Mouse (Mus musculus) heart, postnatal 36 days (tissue): Measurements from ENCODE around the gene Htr6. TPM values are rescaled to one million over a fixed set of nuclear protein-coding genes. Genes with fewer than 3 reads are reported as not detected.
A peak's percentile ranks its signal among the peaks of the same experiment; 100 is the strongest.

Source experiments
- DNase-seq, 2 experiments: peaks; one replicate each; pipeline ENCODE4 v3.0.0; 2021 to 2022
- intact Hi-C: fragments of 180-260 bp; cut with DNase I; formaldehyde crosslinking; loops from one replicate; pipeline ENCODE4 v1.15.1; 2025
- total RNA-seq, 2 experiments: library from RNA; stranded (reverse); gene quantifications; 2 replicates each; pipeline ENCODE4 v1.2.3; 2021

Htr6 gene
- not detected for total RNA-seq

DNA sequence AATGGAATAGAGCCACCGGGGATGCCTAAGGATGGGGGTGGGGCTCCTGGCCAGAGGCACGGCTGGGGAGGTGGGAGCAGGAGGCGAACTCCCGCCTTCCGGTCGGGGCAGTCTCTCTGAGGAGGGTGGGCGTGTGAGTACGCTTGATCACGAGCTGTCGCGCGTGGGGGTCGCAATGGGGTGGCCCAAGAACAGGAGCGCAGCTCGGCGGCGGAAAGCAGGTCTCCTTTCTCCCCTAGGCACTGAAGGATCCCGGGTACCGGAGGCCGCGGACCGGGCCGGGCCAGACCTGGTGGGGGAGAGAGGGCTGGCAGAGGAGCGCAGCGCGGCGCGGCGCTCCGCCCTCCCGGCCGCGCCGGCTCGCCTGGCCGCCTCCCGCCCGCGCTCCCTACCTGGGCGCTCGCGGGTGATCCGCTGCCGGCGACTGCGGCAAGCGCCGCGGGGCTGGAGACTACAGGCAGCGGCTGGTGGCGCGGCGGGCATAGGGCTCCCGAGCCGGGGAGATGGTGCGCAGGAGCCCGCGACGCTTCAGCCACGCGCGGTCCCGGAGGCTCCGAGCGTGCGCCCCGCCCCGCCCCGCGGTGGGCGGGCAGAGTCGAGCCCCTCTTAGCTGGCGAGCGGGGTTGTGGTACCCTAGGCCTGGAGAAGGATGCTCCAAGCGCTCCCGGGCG is at the start of gene Htr6:
Gene Htr6 (minus strand): TSS at position 530 of the 671 bp plus-strand sequence.
- intact Hi-C loops = no loop called here
- DNase-seq = no peak

DNA sequence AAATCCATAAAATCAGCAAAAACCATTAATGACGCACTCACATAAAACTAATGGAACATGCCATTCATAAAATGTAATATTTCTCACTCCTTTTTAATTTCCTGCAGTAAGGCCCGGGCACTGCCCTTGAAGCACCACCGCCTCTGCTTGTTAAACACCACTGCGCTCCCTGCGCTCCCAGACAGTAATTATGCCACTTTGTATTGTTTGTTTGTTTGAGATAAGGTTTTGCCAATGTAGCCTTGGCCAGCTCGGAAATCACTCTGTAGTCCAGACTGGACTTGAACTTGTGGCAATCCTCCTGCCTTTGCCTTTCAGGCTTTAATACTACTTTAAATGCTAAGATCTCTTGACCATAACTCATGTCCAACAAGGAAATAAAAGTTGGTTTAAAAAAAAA is 49.6 kb upstream of the Htr6 start:
- DNase-seq = no peak
- intact Hi-C loops = no loop called here

DNA sequence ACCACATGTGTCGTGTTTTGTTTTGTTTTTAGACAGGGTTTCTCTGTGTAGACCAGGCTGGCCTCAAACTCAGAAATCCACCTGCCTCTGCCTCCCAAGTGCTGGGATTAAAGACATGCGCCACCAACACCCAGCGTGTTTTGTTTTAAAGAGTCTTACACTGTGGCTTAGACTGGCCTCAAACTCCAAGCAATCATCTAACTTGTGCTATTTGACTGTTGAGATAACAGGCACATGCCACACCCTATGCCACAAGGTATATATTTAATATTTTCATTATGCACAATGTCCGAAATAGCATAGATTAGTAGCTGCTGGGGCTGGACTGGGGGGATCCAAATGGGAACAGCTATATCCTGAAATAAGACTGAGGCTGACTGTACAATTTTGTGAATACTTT is 47.2 kb upstream of the Htr6 start:
- DNase-seq = no peak
- intact Hi-C loops = no loop called here

DNA sequence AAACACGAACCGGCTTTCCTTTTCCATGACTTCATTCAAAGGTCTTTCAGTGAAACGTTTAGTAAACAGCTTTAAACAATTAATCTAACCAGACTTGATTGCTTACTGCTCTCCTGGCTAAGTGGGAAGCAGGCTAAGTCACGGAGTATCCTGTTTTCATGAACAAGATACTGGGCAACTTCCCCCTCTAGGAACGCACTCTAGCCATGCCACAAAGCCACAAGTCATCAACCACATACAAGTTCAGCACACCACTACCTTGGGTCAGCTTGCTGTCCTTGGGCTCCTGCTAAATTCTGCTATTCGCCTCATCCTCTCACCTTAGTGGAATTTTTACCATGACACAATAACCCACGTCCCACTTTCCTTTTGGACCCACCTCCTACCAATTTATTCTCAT is 45.6 kb upstream of the Htr6 start:
- intact Hi-C loops = no loop called here
- no peak for DNase-seq

DNA sequence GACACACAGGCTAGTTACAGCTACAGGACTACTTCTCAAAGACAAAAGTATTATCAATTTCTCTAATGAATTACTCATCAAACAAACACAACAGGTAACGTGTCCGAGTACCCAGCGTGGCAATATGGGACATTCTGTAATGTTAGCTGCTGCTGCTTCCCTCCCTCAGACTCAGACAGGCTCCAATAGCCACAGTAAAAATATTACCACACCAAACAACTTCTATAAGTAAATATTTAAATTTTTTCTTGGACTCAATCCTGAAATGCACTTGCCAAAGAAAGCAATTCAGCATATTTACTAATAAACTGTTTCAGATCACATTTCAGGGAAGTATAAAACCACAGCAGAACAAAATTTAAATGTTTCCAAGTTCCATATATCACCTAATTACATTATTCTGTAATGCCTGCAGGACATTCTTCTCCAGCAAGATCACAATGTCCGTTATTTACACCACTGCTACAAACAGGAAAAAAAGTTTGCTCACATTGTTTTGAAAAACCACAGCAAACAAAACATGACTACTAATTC is 45.0 kb upstream of the Htr6 start:
- DNase-seq = no peak
- intact Hi-C loops = no loop called here

DNA sequence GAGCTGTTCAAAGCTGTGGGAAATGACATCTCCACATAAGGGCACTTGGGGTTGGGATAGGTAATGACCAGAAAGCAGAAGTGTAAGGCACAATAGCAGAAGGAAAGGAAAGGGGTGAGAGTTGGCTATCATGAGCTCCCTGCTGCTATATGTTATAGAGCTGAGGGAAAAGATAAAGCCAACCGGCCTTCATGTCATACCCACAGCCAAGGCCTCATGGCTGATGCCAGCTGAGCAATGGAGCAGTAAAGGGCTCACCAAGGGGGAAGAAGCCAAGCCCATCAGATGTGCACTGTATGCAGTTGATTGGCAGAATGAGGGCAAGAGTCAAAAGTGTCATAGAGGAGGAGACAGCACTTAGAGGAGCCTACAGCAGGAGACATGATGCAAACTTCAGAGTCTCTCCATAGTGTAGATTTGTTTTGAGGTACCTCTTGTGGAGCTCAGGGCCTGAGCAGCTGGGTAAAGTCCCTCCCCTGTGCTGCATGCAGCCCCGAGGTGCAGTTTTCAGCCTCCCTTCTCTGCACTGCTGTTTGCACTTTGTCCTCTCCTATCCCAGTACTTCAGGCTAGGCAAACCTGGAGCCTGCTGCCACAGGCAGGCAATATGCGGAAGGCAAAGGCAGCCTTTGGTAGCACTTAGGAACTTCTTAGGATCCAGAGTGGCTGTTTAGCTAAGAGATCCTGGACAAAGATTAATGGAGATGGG is 41.1 kb upstream of the Htr6 start:
- intact Hi-C loops = no loop called here
- DNase-seq = no peak

DNA sequence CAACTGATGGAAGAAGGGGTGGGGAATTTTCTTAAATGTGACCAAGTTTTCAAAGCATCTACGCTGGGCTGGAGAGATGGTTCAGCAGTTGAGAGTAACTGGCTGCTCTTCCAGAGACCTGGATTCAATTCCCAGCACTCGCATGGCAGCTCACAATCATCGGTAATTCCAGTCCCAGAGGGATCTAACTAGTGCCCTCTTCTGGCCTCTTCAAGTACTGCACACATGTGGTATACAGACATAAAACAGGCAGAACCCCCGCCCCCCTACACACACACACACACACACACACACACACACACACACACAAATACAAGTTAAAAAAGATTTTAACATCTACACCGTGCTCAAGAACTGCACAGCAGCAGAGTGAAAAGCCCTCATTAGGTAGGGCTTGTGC is 40.4 kb upstream of the Htr6 start:
- DNase-seq = no peak
- intact Hi-C loops = no loop called here

DNA sequence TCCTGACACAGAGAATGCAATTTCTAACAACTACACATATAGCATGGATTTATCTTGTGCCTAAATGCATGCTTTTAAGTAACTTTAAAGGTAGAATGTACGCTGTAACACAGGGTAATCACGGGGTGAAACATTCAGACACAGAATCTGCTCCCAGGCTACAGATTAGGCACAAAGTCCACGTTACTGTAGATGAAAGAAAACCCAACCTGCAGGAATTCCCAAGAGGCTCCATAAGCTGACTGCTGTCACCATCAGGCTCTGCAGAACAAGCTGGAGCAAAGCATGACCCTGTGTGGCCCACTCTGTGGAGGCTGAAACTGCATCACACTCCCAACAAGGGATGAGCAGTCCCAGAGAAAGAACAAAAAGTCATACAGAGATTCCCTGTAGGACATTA is 37.1 kb upstream of the Htr6 start:
- intact Hi-C loops = no loop called here
- DNase-seq = no peak

DNA sequence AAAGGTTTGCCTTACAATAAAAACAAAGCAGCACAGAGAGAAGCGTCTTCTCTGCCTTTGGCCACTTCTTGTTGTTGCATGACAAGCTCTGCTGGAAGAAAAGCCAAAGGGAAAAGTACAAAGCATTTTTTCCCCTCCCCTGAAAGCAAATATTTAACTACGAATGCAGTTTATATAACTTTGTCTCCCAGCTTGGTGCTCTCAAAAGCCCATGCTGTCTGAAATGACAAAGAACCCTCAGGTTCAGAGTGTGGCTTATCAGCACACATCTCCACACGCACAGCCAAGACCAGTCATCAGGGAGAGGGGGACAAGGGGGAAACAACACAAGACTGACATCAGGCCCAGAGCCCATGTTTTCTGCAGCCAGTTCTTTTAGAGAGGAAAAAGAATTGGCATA is 36.1 kb upstream of the Htr6 start:
- intact Hi-C loops = no loop called here
- no peak for DNase-seq

DNA sequence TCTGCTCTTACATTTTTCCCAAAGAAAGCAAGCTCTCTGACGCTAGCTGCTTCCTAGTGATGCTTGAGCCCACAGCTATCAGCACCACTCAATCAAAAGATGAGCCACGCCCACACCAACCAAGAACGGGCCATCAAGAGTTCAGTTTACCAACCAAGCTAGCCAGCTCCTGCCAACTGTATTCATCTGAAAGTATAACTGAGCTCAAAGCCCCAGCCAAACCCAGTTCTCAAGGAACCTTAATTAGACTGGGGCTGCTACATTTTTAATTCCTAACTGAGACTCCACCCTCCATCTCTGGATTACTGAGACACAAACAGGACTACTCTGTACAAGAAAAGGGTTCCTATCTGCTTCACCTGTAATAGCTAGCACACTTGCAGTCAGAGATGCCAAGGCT is 35.5 kb upstream of the Htr6 start:
- no peak for DNase-seq
- intact Hi-C loops = no loop called here

DNA sequence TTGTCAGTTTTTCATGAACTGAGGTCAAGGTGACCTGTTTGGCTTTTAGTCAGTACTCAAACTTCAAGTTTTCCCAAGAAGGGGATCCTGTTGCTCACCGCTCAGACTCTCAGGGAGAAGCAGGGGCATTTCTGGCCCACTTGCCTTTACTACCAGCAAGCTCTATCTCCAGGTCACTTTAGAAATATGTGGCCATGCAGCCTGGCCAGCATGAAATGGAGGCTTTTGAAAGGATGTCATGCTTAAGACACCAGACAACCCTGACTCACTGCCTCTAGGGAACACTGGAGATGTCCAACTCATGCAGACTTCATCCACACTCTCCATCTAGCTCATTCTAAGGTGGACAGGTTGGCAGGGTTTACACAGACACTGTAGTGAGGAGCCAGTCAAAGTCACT is 30.1 kb upstream of the Htr6 start:
- intact Hi-C loops = no loop called here
- DNase-seq = no peak

DNA sequence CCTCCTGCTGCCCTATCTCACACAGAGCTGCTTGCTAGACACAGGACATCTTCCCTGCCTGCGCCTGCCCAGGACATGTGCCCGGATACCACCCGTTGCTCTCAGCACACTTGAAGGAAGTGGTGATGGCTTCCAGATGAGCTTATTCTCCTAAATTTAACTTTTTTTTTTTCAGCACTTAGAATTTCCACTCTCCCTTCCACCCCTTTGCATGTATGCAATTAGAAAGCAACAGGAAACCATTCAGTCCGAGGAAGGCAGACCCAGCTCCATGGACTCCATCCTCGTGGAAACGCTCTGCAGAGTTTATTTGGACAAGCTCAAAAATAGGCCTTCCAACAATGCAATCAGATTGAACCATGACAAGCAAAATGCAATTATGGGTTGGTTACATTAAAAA is 26.2 kb upstream of the Htr6 start:
- DNase-seq = no peak
- intact Hi-C loops = no loop called here

DNA sequence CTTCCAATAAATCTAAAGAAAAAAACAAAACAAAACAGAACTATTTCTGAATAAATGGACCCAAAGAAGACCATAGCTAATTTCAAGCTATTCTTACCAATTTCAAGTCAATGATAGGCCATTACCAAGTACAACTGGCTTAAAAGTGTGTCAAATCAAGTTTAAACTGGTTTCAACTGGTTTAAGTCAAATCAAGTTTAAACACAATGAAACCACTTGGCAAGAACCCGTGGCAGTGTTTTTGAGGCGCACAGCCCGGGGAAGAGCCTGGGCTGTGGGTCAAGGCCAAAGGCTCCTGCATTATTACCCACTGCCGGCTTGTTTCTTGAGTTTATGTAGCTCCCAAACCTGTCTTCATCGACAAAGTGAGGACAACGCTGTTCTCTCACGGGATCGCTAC is 25.0 kb upstream of the Htr6 start:
- no peak for DNase-seq
- intact Hi-C loops = no loop called here

DNA sequence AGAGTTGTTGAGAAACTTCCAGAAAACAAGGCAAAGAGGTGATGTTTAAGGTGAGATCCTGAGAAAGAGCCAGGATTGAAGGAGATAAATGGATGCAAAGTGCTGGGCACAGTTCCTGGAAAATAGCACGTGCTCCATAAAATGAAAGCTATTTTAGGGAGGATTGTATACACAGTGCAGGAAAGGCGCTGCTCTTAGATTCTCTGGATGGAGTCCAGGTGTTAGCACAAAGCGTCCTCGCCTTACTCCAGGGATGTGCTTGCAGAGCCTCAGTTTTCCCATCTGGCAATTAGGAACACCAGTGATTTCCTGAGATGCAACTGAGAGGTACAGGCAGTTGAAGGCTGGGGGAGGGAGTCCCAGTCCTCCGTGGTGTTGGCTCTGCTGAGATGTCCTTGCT is 20.8 kb upstream of the Htr6 start:
- intact Hi-C loops = no loop called here
- DNase-seq = no peak

DNA sequence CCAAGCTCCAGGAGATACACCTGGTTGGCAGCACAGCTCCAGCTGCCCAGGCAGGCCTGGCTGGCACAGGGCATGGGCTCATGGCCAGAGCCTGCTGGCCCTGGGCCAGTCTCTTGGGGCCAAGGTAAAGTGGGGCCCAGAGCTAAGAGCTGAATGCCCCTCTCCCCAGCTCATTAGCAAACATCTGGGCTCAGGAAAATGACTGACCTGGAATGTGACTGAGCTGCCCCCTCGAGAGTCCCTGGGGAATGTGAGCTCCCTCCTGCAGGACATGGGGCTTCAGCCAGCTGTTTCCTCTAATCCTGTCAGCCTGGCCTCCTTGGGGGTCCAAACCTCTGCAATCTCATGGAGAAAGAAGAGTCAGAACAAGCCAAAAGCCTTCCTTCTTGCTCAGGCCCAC is 20.0 kb upstream of the Htr6 start:
- intact Hi-C loops = no loop called here
- no peak for DNase-seq

DNA sequence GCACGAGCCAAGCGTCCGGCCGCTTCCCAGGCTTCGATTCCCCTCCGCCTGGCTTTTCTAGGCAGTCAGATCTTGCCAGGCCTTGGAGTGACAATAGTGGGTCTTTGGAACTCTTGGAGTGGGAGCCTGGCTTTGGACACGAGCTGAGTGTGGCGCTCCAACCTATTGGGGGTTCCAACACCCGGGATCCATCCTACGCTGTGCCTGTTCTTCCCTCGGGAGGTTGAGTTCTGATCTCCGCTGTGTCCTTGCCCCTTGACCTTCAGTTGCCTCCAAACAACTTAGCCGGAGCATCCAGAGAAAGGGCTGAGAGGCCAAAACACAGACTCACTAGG is 17.8 kb upstream of the Htr6 start:
- no peak for DNase-seq
- intact Hi-C loops = no loop called here

DNA sequence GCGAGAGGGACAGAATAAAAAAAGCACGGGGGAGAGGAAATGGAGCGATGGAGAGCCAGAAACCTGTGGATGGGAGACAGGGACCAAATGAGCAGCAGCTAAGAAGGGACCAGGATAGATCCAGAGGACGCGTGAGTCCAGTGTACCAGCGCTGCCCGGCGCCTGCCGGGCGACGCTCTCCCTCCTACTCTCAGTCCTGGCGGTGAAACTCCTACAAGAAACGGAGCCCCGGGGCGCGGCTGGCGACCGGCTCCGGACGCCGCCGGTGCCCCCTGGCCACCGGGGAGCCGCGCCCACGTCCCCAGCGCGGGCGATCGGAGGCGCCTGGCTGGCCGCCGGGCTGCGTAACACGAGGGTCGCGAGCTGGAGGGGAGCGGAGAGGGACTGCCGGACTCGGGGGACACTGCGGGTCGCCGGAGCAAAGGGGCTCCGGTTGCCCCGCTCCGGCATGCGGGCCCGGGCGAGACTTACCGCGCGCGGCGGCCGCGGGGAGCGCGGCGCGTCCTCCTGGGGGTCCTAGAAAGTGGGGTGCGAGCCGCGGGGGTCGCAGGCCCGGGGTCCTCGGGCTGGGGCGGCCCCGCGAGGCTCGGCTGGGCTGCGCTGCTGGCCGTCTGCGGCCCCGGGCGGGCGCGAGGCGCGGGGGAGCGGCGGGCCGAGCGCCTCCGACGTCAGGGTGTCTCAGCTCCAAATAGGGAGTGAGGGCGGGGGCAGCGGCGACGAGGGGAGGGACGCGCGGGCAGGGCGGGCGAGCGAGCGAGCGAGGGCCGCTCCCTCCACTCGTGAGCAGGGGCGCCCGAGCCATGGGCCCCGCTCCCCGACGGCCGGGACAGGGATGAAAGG is 17.2 kb upstream of the Htr6 start, which contains the start of gene Nbl1:
Gene Nbl1 (minus strand): TSS at position 638 of the 840 bp plus-strand sequence.
- intact Hi-C loops = no loop called here
- DNase-seq = peak; percentile 65 to 74

DNA sequence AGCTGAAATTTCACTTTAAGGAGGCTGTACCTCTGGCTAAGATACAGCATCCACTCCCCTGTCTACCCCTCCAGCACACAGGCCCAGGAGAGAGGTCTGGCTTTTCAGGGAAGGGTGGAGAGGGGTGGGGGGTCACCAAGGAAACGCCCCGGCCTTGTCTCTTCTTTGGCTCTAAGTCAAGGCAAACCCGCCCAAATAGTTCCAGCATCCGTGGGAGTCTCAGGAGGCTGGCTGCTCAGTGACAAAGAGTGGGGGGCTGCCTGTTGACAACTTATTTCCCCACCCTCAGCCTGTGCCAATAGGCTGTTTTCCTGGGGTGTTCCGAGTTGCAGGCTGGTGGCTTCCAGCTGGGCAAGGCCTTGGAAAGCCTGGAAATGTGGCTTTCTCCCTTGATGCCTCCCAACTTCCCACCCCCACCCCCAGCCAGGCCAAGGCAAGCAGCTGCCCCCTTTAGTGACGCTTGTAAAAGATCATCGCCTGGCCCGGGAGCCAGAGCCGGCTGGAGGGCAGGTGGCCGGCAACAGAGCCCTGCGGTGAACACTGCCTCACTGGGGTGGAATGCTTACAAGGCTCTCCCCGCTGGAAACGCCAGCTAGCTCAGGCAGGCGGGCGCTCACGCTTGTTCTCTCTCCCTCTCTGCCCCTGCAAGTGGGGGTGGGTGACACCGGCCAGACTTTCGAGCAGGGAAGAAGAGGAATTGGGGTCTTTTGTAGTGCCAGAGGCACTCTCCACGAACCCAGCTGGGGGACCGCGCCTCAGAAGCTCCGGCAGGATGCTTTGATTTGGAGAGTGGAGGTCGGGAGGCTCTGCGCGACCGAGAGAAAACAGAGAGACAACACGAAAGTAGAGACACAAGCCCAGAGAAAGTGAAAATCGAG is 16.3 kb upstream of the Htr6 start:
- DNase-seq = peak in 1 of 2 experiments; percentile 32
- intact Hi-C loops = loop anchor here (2.0 kb wide), 1 partner anchor 39 kb away; the partner anchor contains the start of gene Minos1

DNA sequence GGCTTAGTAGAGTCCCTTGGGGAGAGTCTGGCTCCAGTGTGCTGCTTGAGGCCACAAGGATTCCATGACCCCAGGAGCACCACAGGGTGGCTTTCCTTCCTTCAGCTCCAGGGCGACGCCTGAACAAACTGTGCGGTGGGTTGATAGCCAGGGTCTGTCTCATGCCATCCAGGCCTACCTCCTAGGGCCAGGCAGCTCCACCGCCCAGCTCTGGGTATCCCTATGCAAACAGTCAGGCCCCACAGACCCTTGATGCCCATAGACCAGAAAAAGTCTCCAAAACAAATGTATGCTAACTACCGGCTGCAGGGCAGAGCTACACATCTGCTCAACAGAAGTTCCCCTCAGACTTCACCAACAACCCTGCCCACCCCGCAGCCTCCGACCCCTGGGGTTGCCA is 15.7 kb upstream of the Htr6 start:
- no peak for DNase-seq
- intact Hi-C loops = loop anchor here (2.0 kb wide), 1 partner anchor 40 kb away; the partner anchor contains the start of gene Minos1

DNA sequence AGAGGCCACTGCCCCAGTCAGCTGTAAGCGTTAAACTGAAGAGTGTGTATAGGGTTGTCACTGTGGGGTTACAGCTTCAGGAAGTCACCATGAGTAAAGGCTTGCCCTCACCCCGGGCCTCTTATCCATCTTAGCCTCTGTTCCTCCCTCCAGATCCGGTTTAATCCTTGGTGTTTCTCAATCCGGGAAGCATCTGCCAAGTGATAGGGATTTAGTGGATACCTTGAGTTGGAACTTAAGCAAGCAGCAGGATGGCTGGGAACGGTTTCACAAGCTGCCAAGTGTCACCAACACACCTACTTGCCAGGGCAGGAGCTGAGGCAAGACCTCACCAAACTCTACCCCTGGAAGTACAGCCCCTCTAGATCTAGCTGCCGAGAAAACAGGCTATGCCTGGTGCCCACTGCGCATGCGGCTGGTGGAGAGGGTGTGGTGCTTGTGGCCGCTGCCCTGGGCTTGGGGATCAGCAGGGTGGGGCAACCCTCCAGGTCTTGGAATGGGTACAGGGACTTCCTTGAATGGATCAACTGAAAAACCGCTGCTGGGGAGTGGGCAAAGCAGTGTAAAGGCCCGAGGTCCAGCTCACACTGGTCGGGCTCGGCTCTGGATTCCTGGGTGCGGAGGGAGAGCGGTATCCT is 15.1 kb upstream of the Htr6 start:
- no peak for DNase-seq
- intact Hi-C loops = loop anchor here (2.0 kb wide), 1 partner anchor 40 kb away; the partner anchor contains the start of gene Minos1
